Mouse (Mus musculus): ENCODE data around the gene Clstn3. TPM values are rescaled to one million over a fixed set of nuclear protein-coding genes. Genes with fewer than 3 reads are reported as not detected.
A peak's percentile ranks its signal among the peaks of the same experiment; 100 is the strongest.
"Not testable (repeated sequence)": the region's sequence is repeated elsewhere in the genome, so short reads cannot be mapped to it uniquely, and the experiment has no call there.

Clstn3 gene
- polyA plus RNA-seq, 1 experiment from 2014 or later = 1.1 TPM

GRCm38 (mm10) chr6:124478874-124479572 lies 14.4 kb upstream of the Clstn3 start:
- ATAC-seq (ENCODE audit: extremely low read depth, insufficient number of reproducible peaks, low FRiP score, low TSS enrichment) = no peak
- 74% methylated on average over 3 of the region's 3 CpGs for WGBS

GRCm38 (mm10) chr6:124477922-124478651 lies 13.5 kb upstream of the Clstn3 start:
- 36% methylated on average over 17 of the region's 17 CpGs for WGBS
- ATAC-seq (ENCODE audit: extremely low read depth, insufficient number of reproducible peaks, low FRiP score, low TSS enrichment) = no peak
- Histone ChIP-seq H3K4me1 (peaks cover 11% of the 10 kb centered on the region), H3K27ac (replicated peaks) (no peak overlapping the region), H3K4me2 (peak overlapping the region; percentile 24; the same call in 1 of the 2 replicates), H3K36me3 (no peaks in the 10 kb centered on the region), H3K9me3 (no peaks in the 10 kb centered on the region), H3K9ac (no peak overlapping the region), H3K4me3 (no peak overlapping the region), H3K27me3 (replicated peaks) (0 out of 2 replicates have a peak, but pooled peaks cover under 1% of the 10 kb centered on the region)

More at GRCm38 (mm10) chr6:124478874-124479572, 14.4 kb upstream of the Clstn3 start:
- H3K9ac ChIP-seq = no peak overlapping the region
- H3K27me3 ChIP-seq (replicated peaks) = 0 out of 2 replicates have a peak, but pooled peaks cover 6% of the 10 kb centered on the region
- no peaks in the 10 kb centered on the region for H3K9me3 ChIP-seq
- no peak overlapping the region for H3K4me3 ChIP-seq
- H3K27ac ChIP-seq (replicated peaks) = no peak overlapping the region
- H3K36me3 ChIP-seq = no peaks in the 10 kb centered on the region
- H3K4me2 ChIP-seq = no peak overlapping the region
- peaks cover 11% of the 10 kb centered on the region for H3K4me1 ChIP-seq

GRCm38 (mm10) chr6:124477221-124477655 lies 12.6 kb upstream of the Clstn3 start:
- Histone ChIP-seq H3K36me3 (no peaks in the 10 kb centered on the region), H3K4me3 (no peak overlapping the region), H3K4me2 (no peak overlapping the region), H3K4me1 (peaks cover 11% of the 10 kb centered on the region), H3K9me3 (no peaks in the 10 kb centered on the region), H3K9ac (no peak overlapping the region), H3K27ac (replicated peaks) (no peak overlapping the region), H3K27me3 (replicated peaks) (no peaks in the 10 kb centered on the region)
- no peak for ATAC-seq (ENCODE audit: extremely low read depth, insufficient number of reproducible peaks, low FRiP score, low TSS enrichment)
- 61% methylated on average over 5 of the region's 5 CpGs for WGBS

- no peak for ATAC-seq (ENCODE audit: extremely low read depth, insufficient number of reproducible peaks, low FRiP score, low TSS enrichment)
- H3K4me2 ChIP-seq = no peak overlapping the region
- no peak overlapping the region for H3K27ac ChIP-seq (replicated peaks)
- H3K27me3 ChIP-seq (replicated peaks) = no peaks in the 10 kb centered on the region
- H3K9me3 ChIP-seq = no peaks in the 10 kb centered on the region
- no peak overlapping the region for H3K9ac ChIP-seq
- WGBS = 79% methylated on average over 11 of the region's 11 CpGs
- peaks cover 11% of the 10 kb centered on the region for H3K4me1 ChIP-seq
- no peaks in the 10 kb centered on the region for H3K36me3 ChIP-seq
- H3K4me3 ChIP-seq = no peak overlapping the region
Measured at GRCm38 (mm10) chr6:124476796-124477195, 12.2 kb upstream of the Clstn3 start.

GRCm38 (mm10) chr6:124476216-124476615 lies 11.6 kb upstream of the Clstn3 start:
- Histone ChIP-seq H3K27ac (replicated peaks) (no peak overlapping the region), H3K4me1 (peaks cover 11% of the 10 kb centered on the region), H3K4me3 (no peak overlapping the region), H3K9me3 (no peaks in the 10 kb centered on the region), H3K4me2 (no peak overlapping the region), H3K9ac (no peak overlapping the region), H3K27me3 (replicated peaks) (no peaks in the 10 kb centered on the region), H3K36me3 (no peaks in the 10 kb centered on the region)
- WGBS = 74% methylated on average over 7 of the region's 7 CpGs
- ATAC-seq (ENCODE audit: extremely low read depth, insufficient number of reproducible peaks, low FRiP score, low TSS enrichment) = no peak

GRCm38 (mm10) chr6:124475335-124476075 lies 10.9 kb upstream of the Clstn3 start:
- H3K36me3 ChIP-seq; H3K27ac ChIP-seq (replicated peaks); H3K4me3 ChIP-seq; H3K27me3 ChIP-seq (replicated peaks); ATAC-seq (ENCODE audit: extremely low read depth, insufficient number of reproducible peaks, low FRiP score, low TSS enrichment); H3K4me2 ChIP-seq; H3K9ac ChIP-seq; H3K9me3 ChIP-seq: not testable (repeated sequence)
- WGBS = 85% methylated on average over 8 of the region's 11 CpGs
- peaks cover 11% of the 10 kb centered on the region for H3K4me1 ChIP-seq

GRCm38 (mm10) chr6:124474621-124475020 lies 10.0 kb upstream of the Clstn3 start:
- WGBS = 71% methylated on average over 11 of the region's 11 CpGs
- H3K4me3 ChIP-seq = no peak overlapping the region
- no peak for ATAC-seq (ENCODE audit: extremely low read depth, insufficient number of reproducible peaks, low FRiP score, low TSS enrichment)

GRCm38 (mm10) chr6:124472801-124473200 lies 8.2 kb upstream of the Clstn3 start:
- H3K4me2 ChIP-seq = no peak overlapping the region
- 37% methylated on average over 6 of the region's 6 CpGs for WGBS
- H3K36me3 ChIP-seq = no peaks in the 10 kb centered on the region
- H3K9me3 ChIP-seq = no peaks in the 10 kb centered on the region
- no peak overlapping the region for H3K4me3 ChIP-seq
- H3K9ac ChIP-seq = no peak overlapping the region
- no peaks in the 10 kb centered on the region for H3K27me3 ChIP-seq (replicated peaks)
- H3K27ac ChIP-seq (replicated peaks) = no peak overlapping the region
- no peak for ATAC-seq (ENCODE audit: extremely low read depth, insufficient number of reproducible peaks, low FRiP score, low TSS enrichment)
- H3K4me1 ChIP-seq = peaks cover 6% of the 10 kb centered on the region

More at GRCm38 (mm10) chr6:124474621-124475020, 10.0 kb upstream of the Clstn3 start:
- Histone ChIP-seq H3K4me1 (peaks cover 11% of the 10 kb centered on the region), H3K9ac (no peak overlapping the region), H3K9me3 (no peaks in the 10 kb centered on the region), H3K4me2 (no peak overlapping the region), H3K27me3 (replicated peaks) (no peaks in the 10 kb centered on the region), H3K36me3 (no peaks in the 10 kb centered on the region), H3K27ac (replicated peaks) (no peak overlapping the region)

GRCm38 (mm10) chr6:124471783-124472638 lies 7.4 kb upstream of the Clstn3 start:
- not testable (repeated sequence) for H3K9me3 ChIP-seq; H3K27ac ChIP-seq (replicated peaks); ATAC-seq (ENCODE audit: extremely low read depth, insufficient number of reproducible peaks, low FRiP score, low TSS enrichment); H3K4me1 ChIP-seq; H3K9ac ChIP-seq; H3K4me3 ChIP-seq; H3K4me2 ChIP-seq; H3K27me3 ChIP-seq (replicated peaks); H3K36me3 ChIP-seq
- WGBS = 54% methylated on average over 6 of the region's 6 CpGs

- no peaks in the 10 kb centered on the region for H3K4me1 ChIP-seq
- WGBS = 84% methylated on average over 3 of the region's 3 CpGs
- H3K36me3 ChIP-seq = no peaks in the 10 kb centered on the region
- H3K27ac ChIP-seq (replicated peaks) = no peak overlapping the region
- no peak overlapping the region for H3K9ac ChIP-seq
- H3K27me3 ChIP-seq (replicated peaks) = peaks cover 6% of the 10 kb centered on the region; the same call in 1 of the 2 replicates
- no peaks in the 10 kb centered on the region for H3K9me3 ChIP-seq
- ATAC-seq (ENCODE audit: extremely low read depth, insufficient number of reproducible peaks, low FRiP score, low TSS enrichment) = no peak
- no peak overlapping the region for H3K4me3 ChIP-seq
- H3K4me2 ChIP-seq = no peak overlapping the region
Measured at GRCm38 (mm10) chr6:124471121-124471520, 6.5 kb upstream of the Clstn3 start.
